Mouse (Mus musculus): ENCODE data around the gene Tas2r110. TPM values are rescaled to one million over a fixed set of nuclear protein-coding genes. Genes with fewer than 3 reads are reported as not detected.

Gene Tas2r110
- polyA plus RNA-seq (2015; fragmentation: Nextera tagmentation; extraction: Ambion mirVana): not detected in 2 replicates

DNA sequence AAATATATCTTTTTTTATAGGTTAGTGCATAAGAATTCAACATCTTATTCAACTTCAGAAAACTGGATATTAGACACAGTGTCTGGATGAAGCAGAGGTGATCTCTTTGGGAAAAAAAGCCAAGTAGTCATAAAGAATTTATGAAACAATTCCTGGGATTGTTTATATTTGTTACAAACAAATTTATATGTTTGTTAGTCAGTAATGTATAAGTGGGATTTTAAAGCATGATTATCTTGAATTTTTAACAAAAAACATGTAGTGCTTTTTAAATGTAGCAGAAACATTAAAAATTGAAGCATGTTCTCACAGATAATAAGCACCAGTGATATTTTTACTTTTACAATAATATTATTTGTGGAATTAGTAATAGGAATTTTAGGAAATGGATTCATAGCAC lies at the start of gene Tas2r110:
TSS of gene Tas2r110 (plus strand) at position 301 of the 400 bp plus-strand sequence.
- H3K4me2 ChIP-seq: no peak within 1 kb of the TSS
- H3K4me1 ChIP-seq: no peaks in the 10 kb centered on the region
- no peak within 1 kb of the TSS for H3K9ac ChIP-seq
- no peak within 1 kb of the TSS for H3K4me3 ChIP-seq
- no peak for ATAC-seq (ENCODE audit: extremely low read depth, insufficient number of reproducible peaks, low FRiP score, low TSS enrichment)
- H3K36me3 ChIP-seq: no peaks in the 10 kb centered on the region
- no peak within 1 kb of the TSS for H3K27ac ChIP-seq (replicated peaks)
- H3K27me3 ChIP-seq (replicated peaks): no peaks in the 10 kb centered on the region
- H3K9me3 ChIP-seq: no peaks in the 10 kb centered on the region

DNA sequence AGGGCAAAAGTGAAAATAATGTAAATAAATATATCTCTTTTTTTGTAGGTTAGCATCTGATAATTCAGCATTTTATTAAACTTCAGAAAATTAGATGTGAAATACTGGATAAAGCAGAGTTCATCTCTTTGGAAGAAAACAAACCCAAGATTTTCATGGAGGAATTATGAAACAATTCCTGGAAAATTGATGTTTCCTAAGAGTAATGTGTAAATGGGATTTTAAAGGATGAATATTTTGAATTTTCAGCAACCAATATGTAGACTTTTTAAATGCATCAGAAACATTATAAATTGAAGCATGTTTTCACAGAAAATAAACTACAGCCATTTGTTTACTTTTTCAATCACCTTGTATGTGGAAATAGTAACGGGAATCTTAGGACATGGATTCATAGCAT lies 21.0 kb upstream of the Tas2r110 start, which contains the start of gene Tas2r123:
TSS of gene Tas2r123 (plus strand) at position 301 of the 400 bp plus-strand sequence.
- Histone ChIP-seq H3K4me1 (no peaks in the 10 kb centered on the region), H3K4me2 (no peak within 1 kb of the TSS), H3K27me3 (replicated peaks) (no peaks in the 10 kb centered on the region), H3K4me3 (no peak within 1 kb of the TSS), H3K9ac (no peak within 1 kb of the TSS), H3K27ac (replicated peaks) (no peak within 1 kb of the TSS), H3K9me3 (no peaks in the 10 kb centered on the region), H3K36me3 (no peaks in the 10 kb centered on the region)
- ATAC-seq (ENCODE audit: extremely low read depth, insufficient number of reproducible peaks, low FRiP score, low TSS enrichment): no peak
- WGBS: 55% methylated on average over 1 of the region's 1 CpGs

DNA sequence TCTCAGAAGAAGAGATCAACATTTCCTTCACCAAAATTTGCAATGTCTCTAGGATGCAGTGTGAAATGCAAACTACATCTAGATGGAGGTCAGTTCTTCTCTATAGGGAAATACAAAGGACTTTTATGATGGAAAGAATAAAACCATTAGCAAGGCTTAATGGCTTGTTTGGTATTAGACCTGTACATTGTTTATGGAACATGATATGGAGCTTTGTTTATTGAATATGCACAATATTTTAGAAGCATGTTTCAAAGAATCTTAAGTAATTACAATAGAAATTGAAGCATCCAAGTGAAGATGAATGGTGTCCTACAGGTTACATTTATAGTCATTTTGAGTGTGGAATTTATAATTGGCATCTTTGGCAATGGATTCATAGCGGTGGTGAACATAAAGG lies 12.7 kb upstream of the Tas2r110 start, which contains the start of gene Tas2r116:
TSS of gene Tas2r116 (plus strand) at position 301 of the 400 bp plus-strand sequence.
- no peaks in the 10 kb centered on the region for H3K9me3 ChIP-seq

DNA sequence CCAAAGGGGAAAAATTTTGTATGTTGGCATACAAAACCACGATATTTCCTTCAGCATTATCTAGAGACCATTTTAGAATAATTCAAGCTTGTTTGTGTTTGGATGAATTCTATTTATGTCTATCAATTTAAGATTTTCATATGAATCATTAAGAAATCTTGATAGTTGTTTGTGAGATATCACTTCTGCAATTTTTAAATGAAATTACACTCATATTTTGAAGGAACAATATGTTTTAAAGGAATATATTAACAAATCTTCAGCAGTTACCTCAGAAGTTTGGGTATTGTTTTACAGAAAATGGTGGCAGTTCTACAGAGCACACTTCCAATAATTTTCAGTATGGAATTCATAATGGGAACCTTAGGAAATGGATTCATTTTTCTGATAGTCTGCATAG lies 24.9 kb downstream of the Tas2r110 start, which contains the start of gene Tas2r113:
TSS of gene Tas2r113 (plus strand) at position 301 of the 400 bp plus-strand sequence.
- Histone ChIP-seq H3K9me3 (no peaks in the 10 kb centered on the region), H3K36me3 (no peaks in the 10 kb centered on the region), H3K27me3 (replicated peaks) (no peaks in the 10 kb centered on the region), H3K27ac (replicated peaks) (no peak within 1 kb of the TSS), H3K4me3 (no peak within 1 kb of the TSS), H3K9ac (no peak within 1 kb of the TSS), H3K4me2 (no peak within 1 kb of the TSS), H3K4me1 (no peaks in the 10 kb centered on the region)
- WGBS: 65% methylated on average over 1 of the region's 1 CpGs
- no peak for ATAC-seq (ENCODE audit: extremely low read depth, insufficient number of reproducible peaks, low FRiP score, low TSS enrichment)

More for the DNA sequence above, 12.7 kb upstream of the Tas2r110 start, which contains the start of gene Tas2r116:
- Histone ChIP-seq H3K4me1 (no peaks in the 10 kb centered on the region), H3K9ac (no peak within 1 kb of the TSS), H3K4me3 (no peak within 1 kb of the TSS), H3K4me2 (no peak within 1 kb of the TSS), H3K27ac (replicated peaks) (no peak within 1 kb of the TSS), H3K36me3 (no peaks in the 10 kb centered on the region), H3K27me3 (replicated peaks) (no peaks in the 10 kb centered on the region)
- ATAC-seq (ENCODE audit: extremely low read depth, insufficient number of reproducible peaks, low FRiP score, low TSS enrichment): no peak
- 54% methylated on average over 1 of the region's 1 CpGs for WGBS

DNA sequence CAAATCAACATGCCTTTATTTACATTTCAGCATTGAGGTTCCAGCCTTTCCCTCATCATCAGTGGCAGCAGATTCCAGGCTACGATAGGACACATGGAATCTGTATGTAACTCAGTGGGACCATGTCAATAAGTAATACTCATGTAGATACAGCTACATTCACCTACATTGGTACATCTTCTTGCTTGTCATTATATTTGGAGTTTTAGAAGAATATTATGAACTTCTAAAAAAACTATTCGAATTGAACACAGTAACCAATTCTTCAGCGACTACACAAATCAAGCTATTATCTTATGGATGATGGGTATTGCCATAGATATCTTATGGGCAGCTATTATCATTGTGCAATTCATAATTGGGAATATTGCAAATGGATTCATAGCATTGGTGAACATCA lies 41.5 kb downstream of the Tas2r110 start, which contains the start of gene Tas2r125:
TSS of gene Tas2r125 (plus strand) at position 301 of the 400 bp plus-strand sequence.
- ATAC-seq (ENCODE audit: extremely low read depth, insufficient number of reproducible peaks, low FRiP score, low TSS enrichment): no peak
- H3K27ac ChIP-seq (replicated peaks): no peak within 1 kb of the TSS
- no peaks in the 10 kb centered on the region for H3K4me1 ChIP-seq
- no peak within 1 kb of the TSS for H3K4me2 ChIP-seq
- WGBS: 75% methylated on average over 3 of the region's 3 CpGs
- H3K36me3 ChIP-seq: no peaks in the 10 kb centered on the region
- no peak within 1 kb of the TSS for H3K9ac ChIP-seq
- no peaks in the 10 kb centered on the region for H3K27me3 ChIP-seq (replicated peaks)
- H3K4me3 ChIP-seq: no peak within 1 kb of the TSS
- H3K9me3 ChIP-seq: no peaks in the 10 kb centered on the region

Other genes with a start within 250 kb of the Tas2r110 start
- gene A630073D07Rik, start 216.5 kb upstream of the Tas2r110 start, polyA plus RNA-seq (2015; fragmentation: Nextera tagmentation; extraction: Ambion mirVana): not detected in 2 replicates
- not detected in 2 replicates for gene Tas2r120, start 211.1 kb upstream of the Tas2r110 start, polyA plus RNA-seq (2015; fragmentation: Nextera tagmentation; extraction: Ambion mirVana)
- not detected in 2 replicates for gene Tas2r121, start 167.0 kb upstream of the Tas2r110 start, polyA plus RNA-seq (2015; fragmentation: Nextera tagmentation; extraction: Ambion mirVana)
- gene Tas2r122, start 156.1 kb upstream of the Tas2r110 start, polyA plus RNA-seq (2015; fragmentation: Nextera tagmentation; extraction: Ambion mirVana): not detected in 2 replicates
- not detected in 2 replicates for gene Tas2r115, start 130.0 kb upstream of the Tas2r110 start, polyA plus RNA-seq (2015; fragmentation: Nextera tagmentation; extraction: Ambion mirVana)
- not detected in 2 replicates for gene Tas2r124, start 113.3 kb upstream of the Tas2r110 start, polyA plus RNA-seq (2015; fragmentation: Nextera tagmentation; extraction: Ambion mirVana)
- not detected in 2 replicates for gene Tas2r102, start 105.9 kb upstream of the Tas2r110 start, polyA plus RNA-seq (2015; fragmentation: Nextera tagmentation; extraction: Ambion mirVana)
- gene Tas2r136, start 89.8 kb upstream of the Tas2r110 start, polyA plus RNA-seq (2015; fragmentation: Nextera tagmentation; extraction: Ambion mirVana): not detected in 2 replicates
- gene Tas2r117, start 65.2 kb upstream of the Tas2r110 start, polyA plus RNA-seq (2015; fragmentation: Nextera tagmentation; extraction: Ambion mirVana): not detected in 2 replicates
- not detected in 2 replicates for gene Tas2r123, start 20.9 kb upstream of the Tas2r110 start, polyA plus RNA-seq (2015; fragmentation: Nextera tagmentation; extraction: Ambion mirVana)
- not detected in 2 replicates for gene Tas2r116, start 12.6 kb upstream of the Tas2r110 start, polyA plus RNA-seq (2015; fragmentation: Nextera tagmentation; extraction: Ambion mirVana)
- gene Tas2r113, start 25.0 kb downstream of the Tas2r110 start, polyA plus RNA-seq (2015; fragmentation: Nextera tagmentation; extraction: Ambion mirVana): not detected in 2 replicates
- gene Tas2r125, start 41.6 kb downstream of the Tas2r110 start, polyA plus RNA-seq (2015; fragmentation: Nextera tagmentation; extraction: Ambion mirVana): not detected in 2 replicates
- gene Tas2r129, start 83.1 kb downstream of the Tas2r110 start, polyA plus RNA-seq (2015; fragmentation: Nextera tagmentation; extraction: Ambion mirVana): not detected in 2 replicates
- gene Tas2r131, start 89.9 kb downstream of the Tas2r110 start, polyA plus RNA-seq (2015; fragmentation: Nextera tagmentation; extraction: Ambion mirVana): not detected in 2 replicates
- not detected in 2 replicates for gene Tas2r109, start 113.0 kb downstream of the Tas2r110 start, polyA plus RNA-seq (2015; fragmentation: Nextera tagmentation; extraction: Ambion mirVana)
- not detected in 2 replicates for gene Tas2r103, start 169.1 kb downstream of the Tas2r110 start, polyA plus RNA-seq (2015; fragmentation: Nextera tagmentation; extraction: Ambion mirVana)
- gene Tas2r140, start 187.8 kb downstream of the Tas2r110 start, polyA plus RNA-seq (2015; fragmentation: Nextera tagmentation; extraction: Ambion mirVana): not detected in 2 replicates
- 63.7 and 69.6 TPM in 2 replicates for gene Smim10l1, start 236.9 kb downstream of the Tas2r110 start, polyA plus RNA-seq (2015; fragmentation: Nextera tagmentation; extraction: Ambion mirVana)

All from heart, embryonic 13.5 days (tissue).